Mouse (Mus musculus): Measurements from ENCODE around the gene Gstt4. TPM values are rescaled to one million over a fixed set of nuclear protein-coding genes. Genes with fewer than 3 reads are reported as not detected.

The Gstt4 gene
- polyA plus RNA-seq, 1 experiment = not detected

DNA sequence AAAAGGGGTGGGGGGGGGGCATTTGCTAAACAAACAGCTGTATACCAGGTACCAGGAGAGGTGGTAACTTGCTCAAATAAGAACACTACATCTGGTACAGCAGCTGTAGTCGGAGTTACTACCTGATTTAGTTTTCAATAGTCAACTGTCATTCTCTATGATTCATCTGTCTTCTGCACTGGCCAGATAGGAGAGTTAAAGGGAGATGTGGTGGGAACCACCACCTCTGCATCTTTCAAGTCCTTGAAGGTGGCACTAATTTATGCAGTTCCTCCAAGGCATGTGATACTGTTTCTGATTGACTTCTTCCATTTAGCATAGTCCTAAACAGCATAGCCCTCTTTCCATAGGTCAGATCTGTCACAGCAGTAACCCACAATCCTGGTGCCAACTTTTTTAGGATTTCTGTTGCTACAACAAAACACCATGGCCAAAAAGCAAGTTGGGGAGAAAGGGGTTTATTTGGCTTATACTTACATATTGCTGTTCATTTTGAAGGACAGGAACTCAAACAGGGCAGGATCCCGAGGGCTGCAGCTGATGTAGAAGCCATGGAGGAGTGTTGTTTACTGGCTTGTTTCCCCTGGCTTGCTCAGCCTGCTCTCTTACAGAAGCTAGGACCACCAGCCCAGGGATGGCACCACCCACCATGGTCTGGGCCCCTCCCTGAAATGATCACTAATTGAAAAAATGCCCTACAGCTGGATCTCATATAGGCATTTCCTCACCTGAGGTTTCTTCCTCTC, 7.4 kb upstream of the Gstt4 start:
- TF ChIP-seq TAL1 (IDR thresholded peaks at IDR 0.05; ENCODE audit: low read length) = no peak
- TF ChIP-seq GATA1 (IDR thresholded peaks at IDR 0.05; ENCODE audit: low read length) = no peak
- Histone ChIP-seq H3K36me3 (ENCODE audit: control insufficient read depth) (no peaks in the 10 kb centered on the region), H3K27me3 (ENCODE audit: control insufficient read depth) (peaks cover 25% of the 10 kb centered on the region), H3K4me3 (replicated peaks) (no peak overlapping the region), H3K9me3 (ENCODE audit: control insufficient read depth, low read length) (no peaks in the 10 kb centered on the region), H3K4me1 (ENCODE audit: control insufficient read depth) (peaks cover 24% of the 10 kb centered on the region)

DNA sequence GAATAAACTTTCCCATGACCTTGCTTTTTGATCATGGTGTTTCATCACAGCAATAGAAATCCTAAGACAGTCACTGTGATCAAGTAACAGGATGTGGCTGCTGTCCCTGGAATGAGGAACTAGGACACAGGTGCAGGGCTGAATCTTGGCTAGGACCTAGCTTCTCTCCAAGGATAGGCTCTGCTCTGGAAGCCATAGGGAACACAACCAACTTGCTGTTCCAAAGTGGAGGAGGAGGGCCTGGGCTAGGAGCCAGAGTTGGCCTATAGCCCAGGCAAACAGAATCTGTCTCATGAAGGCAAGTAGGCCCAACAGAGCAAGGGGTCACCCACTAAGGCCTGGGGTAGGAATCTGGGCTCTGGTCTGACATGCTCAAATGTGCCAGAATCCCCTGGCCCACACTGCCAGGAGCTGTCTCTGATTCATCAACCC, 6.2 kb upstream of the Gstt4 start:
- Histone ChIP-seq H3K27me3 (ENCODE audit: control insufficient read depth) (peaks cover 13% of the 10 kb centered on the region), H3K9me3 (ENCODE audit: control insufficient read depth, low read length) (no peaks in the 10 kb centered on the region), H3K36me3 (ENCODE audit: control insufficient read depth) (no peaks in the 10 kb centered on the region), H3K4me1 (ENCODE audit: control insufficient read depth) (peaks cover 12% of the 10 kb centered on the region), H3K4me3 (replicated peaks) (no peak overlapping the region)
- no peak for TF ChIP-seq TAL1 (IDR thresholded peaks at IDR 0.05; ENCODE audit: low read length)
- TF ChIP-seq GATA1 (IDR thresholded peaks at IDR 0.05; ENCODE audit: low read length) = no peak

DNA sequence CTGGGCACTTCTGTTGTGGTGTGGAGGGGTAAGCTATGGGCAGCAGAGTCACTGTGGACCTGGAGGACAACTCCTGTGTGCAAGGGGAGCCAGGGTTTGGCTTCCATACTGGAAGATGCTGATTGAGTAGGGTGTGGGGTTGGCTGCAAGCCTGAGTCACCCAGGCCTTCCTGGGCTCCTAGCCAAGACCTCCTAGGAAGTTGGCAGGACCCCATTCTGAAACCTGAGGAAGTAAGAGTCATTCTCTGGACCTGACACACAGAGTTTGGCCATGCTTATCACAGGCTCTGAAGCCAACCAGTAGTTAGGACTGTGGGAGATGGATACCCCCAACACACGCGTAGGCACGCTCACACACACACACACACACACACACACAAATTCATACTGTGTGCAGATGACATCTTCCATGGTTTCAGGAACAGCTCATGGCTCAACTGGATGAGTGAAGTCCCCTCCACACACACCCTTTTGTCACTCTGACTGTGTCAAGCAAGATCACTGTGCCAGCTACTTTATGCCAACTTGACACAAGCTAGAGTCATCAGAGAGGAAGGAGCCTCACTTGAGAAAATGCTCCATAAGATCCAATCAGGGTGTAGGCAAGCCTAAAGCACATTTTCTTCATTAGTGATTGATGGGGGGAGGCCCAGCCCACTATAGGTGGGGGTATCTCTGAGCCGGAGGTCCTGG, 5.5 kb upstream of the Gstt4 start:
- H3K4me3 ChIP-seq (replicated peaks) = no peak overlapping the region

DNA sequence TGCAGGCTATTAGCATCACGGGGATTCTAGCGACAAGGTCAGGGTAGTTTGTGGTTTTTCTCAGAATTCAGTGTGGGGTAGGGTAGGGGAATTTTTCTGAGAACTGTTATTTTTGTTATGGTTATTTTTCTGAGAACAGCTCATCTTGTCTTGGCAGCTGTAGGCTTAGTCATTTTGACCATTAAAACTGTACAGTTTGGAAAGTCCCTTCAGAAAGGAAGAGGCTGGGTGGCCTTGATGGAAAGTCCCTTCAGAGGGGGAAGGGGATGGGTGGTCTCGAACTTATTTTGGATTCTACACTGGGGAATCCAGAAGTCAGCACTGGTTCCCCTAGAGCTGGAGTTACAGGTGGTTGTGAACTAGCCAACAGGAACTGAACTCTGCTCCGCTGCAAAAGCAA, 2.2 kb upstream of the Gstt4 start:
- H3K27me3 ChIP-seq (ENCODE audit: control insufficient read depth) = no peaks in the 10 kb centered on the region
- H3K4me3 ChIP-seq (replicated peaks) = no peak overlapping the region
- TF ChIP-seq TAL1 (IDR thresholded peaks at IDR 0.05; ENCODE audit: low read length) (no peak), GATA1 (IDR thresholded peaks at IDR 0.05; ENCODE audit: low read length) (no peak)
- H3K4me1 ChIP-seq (ENCODE audit: control insufficient read depth) = no peaks in the 10 kb centered on the region
- H3K9me3 ChIP-seq (ENCODE audit: control insufficient read depth, low read length) = no peaks in the 10 kb centered on the region
- no peaks in the 10 kb centered on the region for H3K36me3 ChIP-seq (ENCODE audit: control insufficient read depth)

More for the DNA sequence above, 5.5 kb upstream of the Gstt4 start:
- Histone ChIP-seq H3K4me1 (ENCODE audit: control insufficient read depth) (peaks cover 6% of the 10 kb centered on the region), H3K9me3 (ENCODE audit: control insufficient read depth, low read length) (no peaks in the 10 kb centered on the region), H3K27me3 (ENCODE audit: control insufficient read depth) (peaks cover 6% of the 10 kb centered on the region), H3K36me3 (ENCODE audit: control insufficient read depth) (no peaks in the 10 kb centered on the region)
- TF ChIP-seq GATA1 (IDR thresholded peaks at IDR 0.05; ENCODE audit: low read length) = no peak
- no peak for TF ChIP-seq TAL1 (IDR thresholded peaks at IDR 0.05; ENCODE audit: low read length)

DNA sequence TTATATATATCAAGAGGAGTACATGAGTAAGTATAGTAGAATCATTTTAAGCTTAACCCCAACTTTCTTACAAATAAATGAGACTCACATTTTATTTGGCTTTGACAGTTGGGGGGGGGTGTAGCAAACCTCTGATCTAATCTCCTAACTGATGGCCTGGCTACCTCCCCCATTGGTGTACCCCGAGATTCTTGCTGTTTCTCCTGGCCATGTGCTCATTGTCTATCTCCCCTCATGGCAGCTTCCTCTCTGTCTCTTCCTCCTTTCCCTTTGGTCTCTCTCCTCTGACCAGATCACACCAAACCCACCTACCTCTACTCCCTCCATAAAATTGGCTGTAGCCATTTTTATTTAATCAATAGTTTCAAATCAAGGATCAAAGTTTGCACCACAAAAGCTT, 1.4 kb upstream of the Gstt4 start:
- H3K4me3 ChIP-seq (replicated peaks) = no peak overlapping the region
- H3K36me3 ChIP-seq (ENCODE audit: control insufficient read depth) = no peaks in the 10 kb centered on the region
- TF ChIP-seq TAL1 (IDR thresholded peaks at IDR 0.05; ENCODE audit: low read length) (no peak), GATA1 (IDR thresholded peaks at IDR 0.05; ENCODE audit: low read length) (no peak)
- H3K27me3 ChIP-seq (ENCODE audit: control insufficient read depth) = no peaks in the 10 kb centered on the region
- no peaks in the 10 kb centered on the region for H3K9me3 ChIP-seq (ENCODE audit: control insufficient read depth, low read length)
- no peaks in the 10 kb centered on the region for H3K4me1 ChIP-seq (ENCODE audit: control insufficient read depth)

DNA sequence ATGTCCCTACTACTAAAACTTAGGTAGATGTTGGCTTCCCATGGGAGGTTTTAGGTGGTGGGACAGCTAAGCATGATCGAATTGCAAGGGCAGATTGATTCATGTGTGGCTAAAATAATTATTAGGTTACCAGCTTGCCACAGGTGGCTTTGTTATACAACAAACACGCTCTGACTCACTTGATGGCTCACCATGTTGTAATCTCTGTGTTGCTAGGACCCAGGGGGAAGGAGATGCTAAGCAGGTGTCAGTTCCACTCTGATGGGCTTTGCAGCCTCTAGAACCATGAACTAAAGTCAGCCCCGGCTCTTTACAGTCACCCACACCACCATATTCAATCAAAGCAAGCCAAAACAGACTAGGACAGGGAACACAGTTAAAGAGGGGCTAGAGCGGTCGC, 2.5 kb downstream of the Gstt4 start:
- Histone ChIP-seq H3K36me3 (ENCODE audit: control insufficient read depth) (no peaks in the 10 kb centered on the region), H3K4me3 (replicated peaks) (no peak overlapping the region), H3K9me3 (ENCODE audit: control insufficient read depth, low read length) (no peaks in the 10 kb centered on the region), H3K27me3 (ENCODE audit: control insufficient read depth) (0 out of 2 replicates have a peak, but pooled peaks cover 2% of the 10 kb centered on the region), H3K4me1 (ENCODE audit: control insufficient read depth) (no peaks in the 10 kb centered on the region)
- TF ChIP-seq GATA1 (IDR thresholded peaks at IDR 0.05; ENCODE audit: low read length) (no peak), TAL1 (IDR thresholded peaks at IDR 0.05; ENCODE audit: low read length) (no peak)

DNA sequence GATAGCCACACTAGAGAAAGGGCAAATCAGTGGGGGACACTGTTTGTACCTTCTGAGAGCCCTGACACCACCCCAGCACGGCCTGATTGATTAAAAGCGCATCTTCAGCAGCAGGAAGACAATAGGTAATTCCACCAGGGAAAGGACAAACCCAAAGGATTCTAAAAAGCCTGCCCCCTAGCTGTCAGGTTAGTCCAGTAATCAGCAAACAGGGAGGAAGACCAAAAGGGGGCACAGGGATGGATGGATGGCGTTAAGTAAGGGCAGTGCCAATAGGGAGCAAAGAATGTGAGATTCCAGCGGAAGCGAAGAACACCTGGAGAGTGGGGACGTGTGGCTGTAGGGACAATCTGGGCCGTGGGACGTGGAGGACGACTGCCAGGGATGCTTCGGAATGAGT, 3.7 kb downstream of the Gstt4 start:
- no peaks in the 10 kb centered on the region for H3K4me1 ChIP-seq (ENCODE audit: control insufficient read depth)

DNA sequence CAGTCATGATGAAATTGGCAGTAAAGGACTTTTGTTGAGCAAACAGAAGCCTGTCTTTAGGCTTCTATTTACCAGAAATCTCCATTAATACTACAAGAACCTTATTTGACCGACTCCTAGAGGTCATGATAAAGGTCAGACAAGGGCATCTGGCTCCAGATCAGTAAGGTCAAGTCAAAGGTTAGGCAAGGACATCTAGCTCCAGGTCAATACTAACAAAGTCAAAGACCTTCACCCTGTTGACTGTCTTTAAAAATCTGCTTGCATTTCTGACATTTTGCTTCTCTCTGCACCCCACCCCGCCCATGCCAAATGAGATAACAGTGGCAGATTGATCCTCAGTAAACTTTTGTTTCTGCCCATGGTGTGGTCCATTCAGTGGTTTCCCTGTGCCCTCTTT, 18.1 kb downstream of the Gstt4 start:
- peaks cover 7% of the 10 kb centered on the region for H3K27me3 ChIP-seq (ENCODE audit: control insufficient read depth)
- H3K4me1 ChIP-seq (ENCODE audit: control insufficient read depth) = peaks cover 3% of the 10 kb centered on the region
- peaks cover 5% of the 10 kb centered on the region for H3K9me3 ChIP-seq (ENCODE audit: control insufficient read depth, low read length)
- H3K4me3 ChIP-seq (replicated peaks) = no peak overlapping the region
- TF ChIP-seq TAL1 (IDR thresholded peaks at IDR 0.05; ENCODE audit: low read length) = no peak
- TF ChIP-seq GATA1 (IDR thresholded peaks at IDR 0.05; ENCODE audit: low read length) = no peak
- H3K36me3 ChIP-seq (ENCODE audit: control insufficient read depth) = no peaks in the 10 kb centered on the region

More for the DNA sequence above, 3.7 kb downstream of the Gstt4 start:
- Histone ChIP-seq H3K27me3 (ENCODE audit: control insufficient read depth) (0 out of 2 replicates have a peak, but pooled peaks cover 2% of the 10 kb centered on the region), H3K36me3 (ENCODE audit: control insufficient read depth) (no peaks in the 10 kb centered on the region), H3K9me3 (ENCODE audit: control insufficient read depth, low read length) (no peaks in the 10 kb centered on the region), H3K4me3 (replicated peaks) (no peak overlapping the region)
- TF ChIP-seq GATA1 (IDR thresholded peaks at IDR 0.05; ENCODE audit: low read length) (no peak), TAL1 (IDR thresholded peaks at IDR 0.05; ENCODE audit: low read length) (no peak)

DNA sequence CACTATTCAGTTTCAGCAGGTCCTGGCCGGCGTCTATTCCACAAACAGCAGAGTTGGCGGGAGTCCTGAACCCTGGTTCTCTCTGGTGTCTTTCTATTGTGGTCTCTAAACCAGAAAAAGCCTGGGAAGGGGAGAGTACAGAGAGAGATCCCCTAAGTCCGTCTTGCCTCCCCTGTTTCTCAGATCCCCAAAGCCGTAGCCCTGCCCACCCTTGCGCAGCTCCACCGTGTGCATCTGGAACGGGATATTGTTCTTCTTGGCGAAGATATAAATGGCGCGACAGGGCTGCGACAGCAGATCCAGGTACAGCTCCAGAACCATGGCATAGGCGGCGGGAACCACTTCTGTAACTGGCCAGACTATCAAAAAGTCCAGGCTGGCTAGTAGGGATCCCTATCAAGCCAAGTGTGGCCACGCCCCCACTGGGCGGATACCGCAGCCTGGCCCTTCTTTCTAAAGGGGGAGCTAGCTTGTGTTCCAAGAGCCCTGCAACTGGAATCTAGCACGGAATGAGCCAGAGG, 24.1 kb downstream of the Gstt4 start, which contains the start of gene Gstt1:
Gene Gstt1, minus strand, starts transcription at position 409 of the 521 bp plus-strand sequence.
- Histone ChIP-seq H3K4me3 (replicated peaks) (peak within 1 kb of the TSS; percentile 65), H3K4me1 (ENCODE audit: control insufficient read depth) (peaks cover 23% of the 10 kb centered on the region), H3K27me3 (ENCODE audit: control insufficient read depth) (peaks cover 23% of the 10 kb centered on the region), H3K36me3 (ENCODE audit: control insufficient read depth) (no peaks in the 10 kb centered on the region), H3K9me3 (ENCODE audit: control insufficient read depth, low read length) (no peaks in the 10 kb centered on the region)
- TF ChIP-seq TAL1 (IDR thresholded peaks at IDR 0.05; ENCODE audit: low read length) (no peak), GATA1 (IDR thresholded peaks at IDR 0.05; ENCODE audit: low read length) (no peak)
